Mouse (Mus musculus) kidney, embryonic 15.5 days (tissue): ENCODE data around the gene Six5. TPM values are rescaled to one million over a fixed set of nuclear protein-coding genes. Genes with fewer than 3 reads are reported as not detected.
A peak's percentile ranks its signal among the peaks of the same experiment; 100 is the strongest.

ENCODE experiments used
- ATAC-seq: fragments of 200-750 bp; cut with Nextera tagmentation; replicated peaks from 2 replicates; pipeline ENCODE4 v1.8.0; 2017; ENCODE audit warnings: moderate TSS enrichment; ENCODE audit not compliant: low FRiP score
- H3K27ac ChIP-seq: fragments of 300-500 bp; sonication (generic); 2 replicates; pipeline ENCODE4 v1.5.1; 2015; ENCODE audit warnings: mild to moderate bottlenecking, inconsistent platforms
- H3K27me3 ChIP-seq: fragments of 300-500 bp; sonication (generic); 2 replicates; pipeline ENCODE4 v1.6.1; 2015; ENCODE audit warnings: inconsistent platforms
- H3K36me3 ChIP-seq: fragments of 300-500 bp; sonication (generic); 2 replicates; pipeline ENCODE4 v1.6.1; 2015; ENCODE audit warnings: inconsistent platforms
- H3K4me1 ChIP-seq: fragments of 300-500 bp; sonication (generic); 2 replicates; pipeline ENCODE4 v1.6.1; 2015; ENCODE audit warnings: inconsistent platforms
- H3K4me2 ChIP-seq: fragments of 300-500 bp; sonication (generic); 2 replicates; pipeline ENCODE4 v1.6.1; 2015; ENCODE audit warnings: moderate library complexity, mild to moderate bottlenecking, inconsistent platforms
- H3K4me3 ChIP-seq: fragments of 300-500 bp; sonication (generic); replicated peaks from 2 replicates; pipeline ENCODE4 v1.5.1; 2015; ENCODE audit warnings: mild to moderate bottlenecking, inconsistent platforms
- H3K9ac ChIP-seq: fragments of 300-500 bp; sonication (generic); 2 replicates; pipeline ENCODE4 v1.6.1; 2015; ENCODE audit warnings: mild to moderate bottlenecking, inconsistent platforms
- H3K9me3 ChIP-seq: fragments of 300-500 bp; sonication (generic); replicated peaks from 2 replicates; pipeline ENCODE4 v1.6.1; 2016; ENCODE audit warnings: inconsistent platforms
- WGBS: fragments of 180-500 bp; shearing (Covaris S2); methylation state at CpG from one replicate; pipeline ENCODE4 v1.1.7; 2015; ENCODE audit warnings: mixed read lengths; 5-methylcytosine and 5-hydroxymethylcytosine counted together
- polyA plus RNA-seq: library from polyadenylated mRNA; unstranded; fragments of >200 nt; fragmentation: Nextera tagmentation; extraction: Ambion mirVana; gene quantifications from 2 replicates; pipeline ENCODE4 v1.2.1, GENCODE M21; 2015

Six5 gene
- polyA plus RNA-seq, 1 experiment from 2014 or later, result 10.1 TPM

GRCm38 (mm10) chr7:19088813-19089212 lies 5.6 kb upstream of the Six5 start:
- H3K4me2 ChIP-seq, result no peak overlapping the region
- H3K27me3 ChIP-seq, result 0 out of 2 replicates have a peak, but pooled peaks cover 8% of the 10 kb centered on the region
- no peaks in the 10 kb centered on the region for H3K9me3 ChIP-seq
- H3K9ac ChIP-seq, result no peak overlapping the region
- no peak overlapping the region for H3K4me3 ChIP-seq
- H3K4me1 ChIP-seq, result peaks cover 56% of the 10 kb centered on the region
- 42% methylated on average over 10 of the region's 10 CpGs for WGBS
- H3K27ac ChIP-seq, result no peak overlapping the region
- H3K36me3 ChIP-seq, result peaks cover 47% of the 10 kb centered on the region
- ATAC-seq, result no peak

- no peak for ATAC-seq
- Histone ChIP-seq H3K27ac (peak overlapping the region; percentile 99), H3K9ac (peak overlapping the region; percentile 49; the same call in 1 of the 2 replicates), H3K4me3 (peak overlapping the region; percentile 85), H3K4me1 (peaks cover 44% of the 10 kb centered on the region), H3K36me3 (peaks cover 46% of the 10 kb centered on the region), H3K4me2 (peak overlapping the region; percentile 95), H3K9me3 (no peaks in the 10 kb centered on the region), H3K27me3 (0 out of 2 replicates have a peak, but pooled peaks cover 8% of the 10 kb centered on the region)
- WGBS, result 46% methylated on average over 17 of the region's 17 CpGs
These were observed 2.5 kb upstream of the Six5 start for GRCm38 (mm10) chr7:19091913-19092312.

- Histone ChIP-seq H3K4me2 (peak overlapping the region; percentile 95), H3K9ac (peak overlapping the region; percentile 49), H3K27me3 (0 out of 2 replicates have a peak, but pooled peaks cover 8% of the 10 kb centered on the region), H3K36me3 (peaks cover 46% of the 10 kb centered on the region), H3K4me1 (peaks cover 51% of the 10 kb centered on the region), H3K9me3 (no peaks in the 10 kb centered on the region), H3K4me3 (peak overlapping the region; percentile 85), H3K27ac (peak overlapping the region; percentile 99)
- ATAC-seq, result peak; percentile 54
- 6% methylated on average over 38 of the region's 38 CpGs for WGBS
These were observed 1.8 kb upstream of the Six5 start for GRCm38 (mm10) chr7:19092381-19093173.

GRCm38 (mm10) chr7:19093174-19093521 lies 1.2 kb upstream of the Six5 start:
- peak overlapping the region; percentile 85 for H3K4me3 ChIP-seq
- peak overlapping the region; percentile 95 for H3K4me2 ChIP-seq
- ATAC-seq, result peak; percentile 50
- H3K9me3 ChIP-seq, result no peaks in the 10 kb centered on the region
- peak overlapping the region; percentile 49; the same call in 1 of the 2 replicates for H3K9ac ChIP-seq
- 0 out of 2 replicates have a peak, but pooled peaks cover 8% of the 10 kb centered on the region for H3K27me3 ChIP-seq
- peaks cover 44% of the 10 kb centered on the region for H3K36me3 ChIP-seq
- H3K4me1 ChIP-seq, result peaks cover 54% of the 10 kb centered on the region
- H3K27ac ChIP-seq, result peak overlapping the region; percentile 99
- under 1% methylated on average over 13 of the region's 15 CpGs for WGBS

GRCm38 (mm10) chr7:19093537-19094385 lies 633 bp upstream of the Six5 start:
- under 1% methylated on average over 45 of the region's 45 CpGs for WGBS
- 0 out of 2 replicates have a peak, but pooled peaks cover 8% of the 10 kb centered on the region for H3K27me3 ChIP-seq
- peak overlapping the region; percentile 95 for H3K4me2 ChIP-seq
- peaks cover 41% of the 10 kb centered on the region for H3K36me3 ChIP-seq
- peak overlapping the region; percentile 85 for H3K4me3 ChIP-seq
- ATAC-seq, result peak; percentile 86
- no peaks in the 10 kb centered on the region for H3K9me3 ChIP-seq
- H3K9ac ChIP-seq, result peak overlapping the region; percentile 93
- peak overlapping the region; percentile 99 for H3K27ac ChIP-seq
- peaks cover 51% of the 10 kb centered on the region for H3K4me1 ChIP-seq

- peak overlapping the region; percentile 95 for H3K4me2 ChIP-seq
- 0 out of 2 replicates have a peak, but pooled peaks have one; percentile 0 for ATAC-seq
- peaks cover 33% of the 10 kb centered on the region for H3K36me3 ChIP-seq
- peak overlapping the region; percentile 93 for H3K9ac ChIP-seq
- WGBS, result under 1% methylated on average over 83 of the region's 87 CpGs
- peaks cover 50% of the 10 kb centered on the region for H3K4me1 ChIP-seq
- H3K27me3 ChIP-seq, result 0 out of 2 replicates have a peak, but pooled peaks cover 8% of the 10 kb centered on the region
- no peaks in the 10 kb centered on the region for H3K9me3 ChIP-seq
- peak overlapping the region; percentile 99 for H3K27ac ChIP-seq
- H3K4me3 ChIP-seq, result peak overlapping the region; percentile 85
These were observed 694 bp downstream of the Six5 start for GRCm38 (mm10) chr7:19094826-19095750.

- no peaks in the 10 kb centered on the region for H3K9me3 ChIP-seq
- H3K27ac ChIP-seq, result peak overlapping the region; percentile 99
- H3K4me1 ChIP-seq, result peaks cover 50% of the 10 kb centered on the region
- peaks cover 28% of the 10 kb centered on the region for H3K36me3 ChIP-seq
- H3K4me2 ChIP-seq, result peak overlapping the region; percentile 95
- 0 out of 2 replicates have a peak, but pooled peaks cover 8% of the 10 kb centered on the region for H3K27me3 ChIP-seq
- ATAC-seq, result peak; percentile 19
- H3K9ac ChIP-seq, result peak overlapping the region; percentile 93
- WGBS, result under 1% methylated on average over 19 of the region's 19 CpGs
- H3K4me3 ChIP-seq, result peak overlapping the region; percentile 85
These were observed 1.3 kb downstream of the Six5 start for GRCm38 (mm10) chr7:19095751-19096110.

GRCm38 (mm10) chr7:19096421-19096976 lies 2.1 kb downstream of the Six5 start:
- 50% methylated on average over 5 of the region's 5 CpGs for WGBS
- H3K4me3 ChIP-seq, result peak overlapping the region; percentile 85
- ATAC-seq, result no peak
- H3K9me3 ChIP-seq, result no peaks in the 10 kb centered on the region
- H3K36me3 ChIP-seq, result peaks cover 26% of the 10 kb centered on the region
- peak overlapping the region; percentile 95 for H3K4me2 ChIP-seq
- 0 out of 2 replicates have a peak, but pooled peaks cover 5% of the 10 kb centered on the region for H3K27me3 ChIP-seq
- peak overlapping the region; percentile 93 for H3K9ac ChIP-seq
- peaks cover 47% of the 10 kb centered on the region for H3K4me1 ChIP-seq
- H3K27ac ChIP-seq, result peak overlapping the region; percentile 99

- H3K4me3 ChIP-seq, result no peak overlapping the region
- no peaks in the 10 kb centered on the region for H3K27me3 ChIP-seq
- 70% methylated on average over 2 of the region's 2 CpGs for WGBS
- peaks cover 40% of the 10 kb centered on the region for H3K4me1 ChIP-seq
- no peak overlapping the region for H3K27ac ChIP-seq
- H3K4me2 ChIP-seq, result no peak overlapping the region
- ATAC-seq, result no peak
- H3K9me3 ChIP-seq, result no peaks in the 10 kb centered on the region
- H3K9ac ChIP-seq, result no peak overlapping the region
- H3K36me3 ChIP-seq, result peaks cover 21% of the 10 kb centered on the region
These were observed 2.8 kb downstream of the Six5 start for GRCm38 (mm10) chr7:19097217-19097616.

- Histone ChIP-seq H3K27me3 (no peaks in the 10 kb centered on the region), H3K9me3 (no peaks in the 10 kb centered on the region), H3K4me2 (no peak overlapping the region)
These were observed 3.5 kb downstream of the Six5 start for GRCm38 (mm10) chr7:19097863-19098262.

GRCm38 (mm10) chr7:19098811-19099210 lies 4.4 kb downstream of the Six5 start:
- Histone ChIP-seq H3K9ac (no peak overlapping the region), H3K36me3 (peaks cover 27% of the 10 kb centered on the region), H3K4me1 (peaks cover 25% of the 10 kb centered on the region), H3K27ac (no peak overlapping the region), H3K4me2 (no peak overlapping the region), H3K4me3 (no peak overlapping the region), H3K27me3 (no peaks in the 10 kb centered on the region), H3K9me3 (no peaks in the 10 kb centered on the region)
- no peak for ATAC-seq
- 73% methylated on average over 7 of the region's 7 CpGs for WGBS

More at GRCm38 (mm10) chr7:19097863-19098262, 3.5 kb downstream of the Six5 start:
- Histone ChIP-seq H3K27ac (no peak overlapping the region), H3K4me3 (no peak overlapping the region), H3K36me3 (peaks cover 24% of the 10 kb centered on the region), H3K4me1 (peaks cover 33% of the 10 kb centered on the region), H3K9ac (no peak overlapping the region)
- no peak for ATAC-seq
